In the genomic region with DNA sequence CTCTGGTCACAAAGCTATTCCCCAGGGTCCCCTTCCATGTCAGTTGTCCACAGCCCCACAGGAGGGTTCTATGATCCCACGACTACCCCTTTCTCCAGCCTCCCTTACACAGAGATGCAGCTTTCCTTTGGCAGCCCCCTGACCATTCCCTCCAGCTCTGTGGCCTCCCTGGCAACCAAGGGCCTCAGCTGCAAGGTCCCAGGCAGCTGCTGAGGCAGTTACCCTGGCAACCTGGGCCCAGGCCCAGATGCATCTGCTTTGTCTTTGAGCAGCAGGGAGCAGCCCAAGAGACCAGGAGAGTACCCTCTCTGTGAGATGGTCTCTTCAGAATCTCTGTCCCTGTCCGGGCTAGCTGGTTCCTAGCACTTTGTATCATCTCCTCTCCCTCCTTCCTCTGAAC, we compare ENCODE assay signal across 9 mouse cellular contexts.
DNase-seq lines count a peak whose midpoint lies in the region; ATAC-seq and TF ChIP-seq lines count a peak whose summit lies in the region.
"Had no signal": no experiment of that assay in that cellular context is flagged by ENCODE, and none has a peak within 500 bp of the region (broad histone marks: within the 10 kb centered on the region; RNA-seq: fewer than 3 reads in every experiment).

No protein-coding gene starts in this region.

- TF ChIP-seq POLR2A in lung, adult 2 months (IDR thresholded peaks at IDR 0.05; ENCODE audit: borderline replicate concordance, extremely low read depth, low read depth, low read length): no peak

- peaks cover 86% of the 10 kb centered on the region for H3K4me1 ChIP-seq in hindbrain, embryonic 12.5 days
- peaks cover 79% of the 10 kb centered on the region for H3K4me1 ChIP-seq in midbrain, embryonic 12.5 days
- no peaks in the 10 kb centered on the region for H3K4me1 ChIP-seq in lung, adult 2 months (ENCODE audit: control insufficient read depth, insufficient read depth, low read length)

- no peaks in the 10 kb centered on the region for H3K9me3 ChIP-seq in hindbrain, embryonic 12.5 days (replicated peaks)
- H3K9me3 ChIP-seq in midbrain, embryonic 12.5 days: no peaks in the 10 kb centered on the region

- 28% methylated on average over 2 of the region's 2 CpGs for WGBS in hindbrain, embryonic 12.5 days
- 0% methylated on average over 2 of the region's 2 CpGs for WGBS in midbrain, embryonic 12.5 days
- WGBS in lung, adult 2 months: 80% methylated on average over 2 of the region's 2 CpGs

- peak overlapping the region; percentile 18; the same call in 1 of the 2 replicates for H3K4me2 ChIP-seq in hindbrain, embryonic 12.5 days (replicated peaks)
- peak overlapping the region; percentile 28 for H3K4me2 ChIP-seq in midbrain, embryonic 12.5 days (replicated peaks)

- H3K27ac ChIP-seq in hindbrain, embryonic 12.5 days: peak overlapping the region; percentile 92
- peak overlapping the region; percentile 92 for H3K27ac ChIP-seq in midbrain, embryonic 12.5 days (replicated peaks)

- TF ChIP-seq CTCF in lung, adult 2 months (IDR thresholded peaks at IDR 0.05; ENCODE audit: insufficient read depth, low read length): no peak

- no peaks in the 10 kb centered on the region for H3K36me3 ChIP-seq in hindbrain, embryonic 12.5 days
- 0 out of 2 replicates have a peak, but pooled peaks cover under 1% of the 10 kb centered on the region for H3K36me3 ChIP-seq in midbrain, embryonic 12.5 days

- no peaks in the 10 kb centered on the region for H3K27me3 ChIP-seq in hindbrain, embryonic 12.5 days
- H3K27me3 ChIP-seq in midbrain, embryonic 12.5 days: no peaks in the 10 kb centered on the region

- H3K9ac ChIP-seq in hindbrain, embryonic 12.5 days: no peak overlapping the region
- peak overlapping the region; percentile 28; the same call in 1 of the 2 replicates for H3K9ac ChIP-seq in midbrain, embryonic 12.5 days (replicated peaks)

- H3K4me3 ChIP-seq in hindbrain, embryonic 12.5 days: no peak overlapping the region
- no peak overlapping the region for H3K4me3 ChIP-seq in midbrain, embryonic 12.5 days
- H3K4me3 ChIP-seq in lung, adult 2 months (replicated peaks; ENCODE audit: extremely low read depth, low read depth, low read length): no peak overlapping the region

- peak; percentile 53 to 65 for DNase-seq in left cerebral cortex, adult 18-20 months (ENCODE audit: low spot score in 2 of 2)
- no peak for DNase-seq in left cerebral cortex, adult 11 months (ENCODE audit: low spot score)
- DNase-seq in natural killer cell, adult 2 months (ENCODE audit: low spot score in 2 of 2): no peak
- DNase-seq in adipocyte (ENCODE audit: low spot score): no peak
- no peak for DNase-seq in urinary bladder, postnatal 36 days (ENCODE audit: low spot score in 2 of 2)
- no peak for DNase-seq in lung, adult 2 months
- DNase-seq: thymus, adult 2 months had no signal

- peak; percentile 91 for ATAC-seq in hindbrain, embryonic 12.5 days (ENCODE audit: low FRiP score)
- ATAC-seq in midbrain, embryonic 12.5 days (ENCODE audit: low FRiP score, low read depth): peak; percentile 92

Comparison
In these comparisons a context has a peak if more than half of its experiments do, and no peak if none do; other contexts are left out.
1. DNase-seq: peak in left cerebral cortex, adult 18-20 months (2 of 2); none in left cerebral cortex, adult 11 months (single experiment), natural killer cell, adult 2 months (0 of 2), adipocyte (single experiment), urinary bladder, postnatal 36 days (0 of 2) and lung, adult 2 months (single experiment).